Mouse (Mus musculus) cerebellum, adult 9-10 months (tissue): ENCODE measurements around the gene Dnajb6.
"Not testable (repeated sequence)": the region's sequence is repeated elsewhere in the genome, so short reads cannot be mapped to it uniquely, and the experiment has no call there.

Experiments used
- DNase-seq: peaks from one replicate; pipeline ENCODE4 v3.0.0; 2022

Dnajb6 gene

GRCm38 (mm10) chr5:29770935-29771334, 35.4 kb downstream of the Dnajb6 start:
- DNase-seq: no peak

DNA sequence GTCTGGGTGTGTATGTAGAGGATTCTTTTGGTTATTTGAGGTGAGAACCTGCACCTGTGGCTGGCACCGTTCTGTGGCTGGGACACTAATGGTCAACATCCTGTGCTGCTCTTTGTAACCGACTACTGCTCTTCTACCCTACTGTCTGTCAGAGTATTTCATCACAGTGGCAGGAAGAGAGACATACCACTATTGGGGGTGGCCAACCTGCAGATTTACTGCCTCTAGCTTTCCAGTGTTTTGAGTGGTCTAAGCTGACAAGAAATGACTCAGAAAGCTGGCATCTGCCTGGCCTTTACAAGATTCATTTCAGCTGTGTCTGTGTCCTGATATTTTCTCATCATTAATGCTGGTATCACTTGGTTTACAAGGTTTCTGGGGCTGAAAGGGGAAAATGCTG, 36.5 kb downstream of the Dnajb6 start:
- DNase-seq: no peak

DNA sequence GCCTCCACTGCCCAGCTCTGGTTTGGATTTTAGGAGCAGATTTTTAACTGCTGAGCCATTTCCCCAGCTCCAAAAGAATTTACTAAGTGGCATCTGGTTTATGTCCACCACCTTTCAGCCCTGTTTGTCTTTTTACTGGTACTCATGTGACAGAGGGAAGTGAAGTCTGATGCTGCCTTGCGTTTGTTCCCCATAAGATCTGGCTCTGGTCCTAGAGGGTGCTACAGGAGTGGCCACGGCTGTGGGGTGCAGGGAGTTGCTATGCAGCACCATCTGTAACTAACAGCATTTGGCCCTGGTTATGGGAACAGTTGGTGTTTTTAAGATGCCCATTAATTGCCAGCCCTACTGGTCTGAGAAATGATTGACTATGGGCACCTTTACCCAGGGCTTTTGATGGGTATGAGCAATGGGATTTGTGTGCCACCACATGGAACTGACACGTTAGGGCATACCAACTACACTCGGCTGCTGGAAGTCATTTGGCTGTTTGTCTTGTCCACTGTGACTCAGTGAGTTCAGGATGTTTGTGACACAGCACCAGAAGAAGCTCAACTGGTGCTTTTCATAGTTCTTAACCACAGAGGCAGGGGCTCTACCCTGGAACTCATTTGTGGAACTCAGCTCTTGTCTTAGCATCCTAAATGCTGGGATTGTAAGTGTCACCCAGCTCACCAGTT, 37.3 kb downstream of the Dnajb6 start:
- peak; percentile 88 for DNase-seq

- DNase-seq: peak; percentile 58
Observed at GRCm38 (mm10) chr5:29773460-29774150, 38.1 kb downstream of the Dnajb6 start.

DNA sequence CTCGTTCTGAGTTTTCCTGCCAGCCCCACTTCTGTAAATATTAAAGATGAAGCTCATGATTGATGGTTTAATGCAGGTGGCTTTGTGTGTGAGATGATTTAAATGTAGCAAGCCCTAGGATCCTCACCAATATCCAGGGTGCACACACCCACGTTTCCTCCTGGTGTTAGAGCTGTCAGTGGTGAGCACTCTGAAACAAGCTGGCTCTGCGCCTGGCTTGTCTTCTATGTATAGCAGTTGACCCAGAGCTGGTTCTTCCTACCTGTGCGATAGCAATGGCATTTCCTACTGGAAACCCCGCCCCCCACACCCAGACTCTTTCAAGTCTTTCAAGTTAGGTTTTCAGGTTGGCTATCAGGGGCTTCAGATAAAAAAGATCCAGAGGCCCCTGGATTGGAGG, 39.9 kb downstream of the Dnajb6 start:
- peak; percentile 52 for DNase-seq

GRCm38 (mm10) chr5:29778029-29778428, 42.5 kb downstream of the Dnajb6 start:
- DNase-seq: no peak

GRCm38 (mm10) chr5:29779733-29780132, 44.2 kb downstream of the Dnajb6 start:
- not testable (repeated sequence) for DNase-seq

DNA sequence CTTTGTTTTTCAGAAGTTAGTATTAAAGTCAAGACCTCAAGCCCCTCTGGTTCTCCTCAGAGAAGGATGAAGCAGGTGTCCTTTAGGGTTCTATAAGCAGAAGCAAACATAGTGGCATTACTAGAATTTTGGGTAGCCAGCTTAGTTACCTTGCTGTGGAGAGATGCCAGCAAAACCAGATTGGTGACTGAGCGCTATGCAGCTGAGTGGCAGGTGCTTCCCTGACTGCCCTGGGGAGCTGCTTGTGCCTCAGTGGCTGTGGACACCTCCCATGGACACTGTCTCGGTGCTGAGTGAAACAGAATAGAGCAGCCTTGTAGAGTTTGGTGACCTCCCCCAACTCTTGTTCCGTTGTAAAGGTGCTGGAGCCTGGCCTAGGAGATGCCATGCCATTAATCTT, 46.8 kb downstream of the Dnajb6 start:
- DNase-seq: peak; percentile 42

DNA sequence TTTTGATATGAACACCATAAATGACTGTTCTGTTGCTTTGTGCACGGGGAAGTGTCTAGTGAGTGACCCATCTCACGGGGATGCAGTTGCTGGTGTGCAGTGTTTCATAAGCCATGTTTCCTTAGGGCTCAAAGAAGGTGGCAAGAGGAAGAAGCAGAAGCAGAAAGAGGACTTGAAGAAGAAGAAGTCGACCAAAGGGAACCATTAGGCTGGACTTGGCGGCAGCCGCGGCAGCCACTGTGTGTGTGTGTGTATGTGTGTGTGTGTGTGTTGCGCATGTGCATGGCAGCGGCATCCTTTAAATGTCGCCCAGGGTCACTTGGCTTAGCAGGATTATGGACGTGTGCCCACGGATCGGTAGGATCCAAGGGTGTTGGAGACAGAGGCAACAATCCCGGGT, 49.4 kb downstream of the Dnajb6 start:
- DNase-seq: not testable (repeated sequence)

GRCm38 (mm10) chr5:29785953-29786352, 50.5 kb downstream of the Dnajb6 start:
- DNase-seq: not testable (repeated sequence)

DNA sequence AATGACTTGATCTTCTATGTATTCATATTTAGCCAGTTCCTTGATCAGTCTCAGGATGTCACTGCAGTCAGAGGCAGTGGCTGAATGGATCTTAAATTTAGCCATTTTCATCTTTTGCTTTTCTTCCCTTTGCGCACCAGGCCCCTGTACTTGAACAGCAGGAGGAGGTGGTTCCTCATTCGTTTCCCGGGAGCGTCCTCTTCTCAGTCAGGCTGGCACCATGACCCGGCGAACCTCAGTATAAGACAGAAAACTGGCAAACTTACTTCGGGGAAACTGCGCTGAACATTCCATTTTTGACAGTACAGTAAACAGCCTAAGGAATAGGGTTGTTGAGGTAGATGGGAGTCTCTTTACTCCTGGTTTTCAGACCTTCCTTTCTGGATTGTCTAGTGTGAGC, 59.4 kb downstream of the Dnajb6 start:
- DNase-seq: not testable (repeated sequence)

- DNase-seq: no peak
Observed at GRCm38 (mm10) chr5:29808940-29809339, 73.5 kb downstream of the Dnajb6 start.

- not testable (repeated sequence) for DNase-seq
Observed at GRCm38 (mm10) chr5:29811377-29811921, 76.0 kb downstream of the Dnajb6 start.

DNA sequence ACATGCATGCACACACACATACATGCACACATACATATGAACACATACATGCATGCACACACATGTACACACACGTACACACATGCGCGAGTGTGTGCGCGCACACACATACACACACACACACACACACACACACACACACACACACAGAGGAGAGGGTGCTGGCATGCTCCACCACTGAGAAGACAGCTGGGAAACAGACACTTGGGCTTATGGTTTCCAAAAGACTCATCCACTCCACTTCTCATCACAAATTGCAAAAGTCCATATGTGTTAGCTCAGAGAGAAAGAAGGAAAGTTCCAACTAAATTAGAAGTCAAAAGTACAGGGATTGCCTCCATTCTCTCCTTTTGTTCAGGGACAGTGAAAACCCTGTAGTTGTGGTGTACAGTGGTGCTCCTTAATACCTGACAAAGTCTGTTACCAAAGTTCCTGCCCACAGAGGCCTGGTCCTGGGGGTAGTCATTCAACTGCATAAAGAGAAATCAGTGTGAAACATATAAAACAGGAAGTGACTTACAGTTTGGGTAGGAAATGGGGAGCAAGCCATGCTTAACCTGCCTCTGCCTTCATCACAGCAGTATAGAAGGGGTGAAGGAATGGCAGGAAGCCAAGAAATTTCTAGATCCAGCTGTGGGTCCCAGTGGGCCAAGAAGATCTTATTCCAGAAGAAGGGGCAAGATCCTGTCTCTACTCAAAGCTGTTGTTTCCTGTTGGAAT, 81.2 kb downstream of the Dnajb6 start:
- no peak for DNase-seq

DNA sequence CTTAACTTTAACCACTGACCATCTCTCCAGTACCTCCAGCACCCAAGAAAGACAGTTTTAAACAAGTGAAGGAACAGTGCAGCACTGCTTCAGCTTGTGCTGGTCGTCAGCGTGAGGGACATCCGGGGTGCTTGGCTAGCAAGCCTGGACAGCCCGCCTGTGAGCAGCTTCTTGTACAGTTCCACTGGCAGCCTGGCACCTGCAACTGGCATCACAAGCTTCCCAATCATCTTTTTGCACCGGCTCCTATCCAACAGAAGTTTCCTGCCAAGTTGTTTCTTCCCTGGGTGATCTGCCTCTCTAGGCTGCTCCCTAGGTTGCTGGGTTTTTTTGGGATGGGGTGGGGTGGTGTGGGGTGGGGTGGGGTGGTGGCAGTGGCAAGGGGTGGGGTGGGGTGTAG, 81.9 kb downstream of the Dnajb6 start:
- no peak for DNase-seq

GRCm38 (mm10) chr5:29818287-29818686, 82.8 kb downstream of the Dnajb6 start:
- no peak for DNase-seq

DNA sequence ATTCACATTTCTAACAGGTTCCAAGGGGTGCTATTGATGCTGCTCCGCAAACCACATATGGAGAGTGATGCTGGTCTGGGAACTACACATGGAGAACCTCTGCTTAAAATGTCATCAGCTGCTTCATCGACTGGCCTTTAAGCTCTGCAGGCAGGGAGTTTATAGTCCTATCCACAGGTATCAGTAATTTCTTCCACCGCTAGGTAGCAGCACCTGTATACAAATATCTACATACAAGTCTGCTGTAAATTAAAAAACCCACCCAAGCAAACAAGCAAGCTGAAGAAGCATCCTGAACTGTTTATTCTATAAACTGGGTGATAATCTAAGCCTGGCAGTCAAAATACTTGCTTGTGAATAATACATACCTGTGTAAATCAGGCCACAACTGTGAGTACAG, 89.3 kb downstream of the Dnajb6 start:
- peak; percentile 21 for DNase-seq

DNA sequence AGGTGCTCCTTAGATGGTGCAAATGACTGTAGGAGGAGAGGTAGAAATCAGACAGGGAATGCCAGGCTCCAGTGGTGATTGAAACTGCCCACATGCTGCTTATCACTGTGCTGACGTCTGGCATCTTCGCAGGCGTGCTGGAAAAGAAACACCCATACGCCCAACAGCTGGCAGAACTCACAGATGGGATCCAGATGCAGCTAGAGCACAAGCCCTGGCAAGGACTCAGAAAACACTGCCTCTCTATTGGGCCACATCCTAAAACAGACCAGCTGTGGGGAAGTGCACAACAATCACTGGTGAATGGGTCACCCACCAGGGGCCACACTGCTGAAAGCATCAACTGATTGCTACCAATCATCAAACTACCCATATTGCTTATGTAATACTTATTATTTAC, 91.3 kb downstream of the Dnajb6 start:
- DNase-seq: no peak

GRCm38 (mm10) chr5:29842444-29843166, 107.1 kb downstream of the Dnajb6 start:
- peak; percentile 1 for DNase-seq

GRCm38 (mm10) chr5:29845038-29845437, 109.5 kb downstream of the Dnajb6 start:
- DNase-seq: no peak

DNA sequence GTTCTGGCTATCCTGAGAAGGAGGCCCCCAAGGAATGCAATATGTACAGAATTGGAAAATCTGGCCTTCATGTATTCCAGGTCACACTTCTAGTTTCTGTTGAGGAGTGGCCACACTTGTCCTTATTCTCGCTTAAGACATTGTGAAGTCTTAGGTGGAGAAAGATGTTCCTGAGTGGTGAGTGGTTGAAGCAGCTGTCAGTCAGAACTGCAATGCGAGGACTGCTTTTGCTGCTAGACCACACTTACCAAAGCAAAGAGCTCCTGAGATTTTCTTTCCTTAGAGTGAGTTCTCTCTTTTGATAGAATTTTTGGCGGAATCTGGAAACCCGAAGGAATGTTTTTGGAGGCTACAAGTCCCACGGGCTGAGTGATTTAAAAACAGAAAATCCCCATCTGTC, 112.0 kb downstream of the Dnajb6 start:
- no peak for DNase-seq

DNA sequence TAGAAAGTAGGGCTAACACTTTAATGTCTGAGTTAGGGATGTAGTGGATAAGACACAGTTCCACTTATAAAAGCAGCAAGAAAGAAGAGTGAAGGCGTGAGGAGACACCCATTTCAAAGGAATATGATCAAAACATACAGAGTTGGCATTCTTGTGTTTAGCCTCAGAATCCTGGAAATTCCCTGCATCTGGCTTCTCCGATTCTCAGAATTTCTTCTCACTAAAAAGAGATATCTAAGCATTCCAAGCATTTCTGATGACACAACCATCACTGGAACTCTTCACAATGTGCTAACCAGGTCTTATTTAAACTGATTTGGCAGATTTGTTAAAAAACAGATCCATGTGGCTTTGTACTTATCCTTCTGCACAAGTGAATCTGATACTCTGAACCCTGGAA, 112.6 kb downstream of the Dnajb6 start:
- no peak for DNase-seq

DNA sequence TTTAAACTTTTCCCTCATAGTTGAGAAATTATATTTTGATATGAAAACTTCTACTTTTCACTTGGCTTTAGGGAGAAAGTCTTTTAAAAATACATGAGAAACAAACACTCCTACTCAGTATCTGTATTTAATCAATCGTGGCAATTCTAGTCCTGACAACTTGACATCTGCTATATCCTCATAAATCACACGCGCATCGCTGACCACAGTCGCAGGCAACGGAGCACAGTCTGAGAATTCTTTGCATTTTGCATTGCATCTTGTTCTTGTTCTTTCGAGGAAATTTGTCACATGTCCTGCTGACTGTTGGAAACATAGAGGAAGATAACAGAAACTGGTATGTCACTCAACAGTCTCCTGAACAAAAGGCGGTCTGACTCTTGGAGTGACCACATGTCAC, 116.9 kb downstream of the Dnajb6 start:
- no peak for DNase-seq
